Mouse (Mus musculus) T-helper 17 cell (primary cell): ENCODE measurements around the gene Sbf1.

Source experiments
- in situ Hi-C, 2 experiments: fragments of 300-600 bp; cut with MboI, MseI; formaldehyde crosslinking; loops; 1 replicate in 1 of 2; 2 replicates in 1 of 2; pipeline ENCODE4 v1.15.1; 2025; ENCODE audit warnings: high pct_unique_total_duplicates in 2 of 2

Gene Sbf1

DNA sequence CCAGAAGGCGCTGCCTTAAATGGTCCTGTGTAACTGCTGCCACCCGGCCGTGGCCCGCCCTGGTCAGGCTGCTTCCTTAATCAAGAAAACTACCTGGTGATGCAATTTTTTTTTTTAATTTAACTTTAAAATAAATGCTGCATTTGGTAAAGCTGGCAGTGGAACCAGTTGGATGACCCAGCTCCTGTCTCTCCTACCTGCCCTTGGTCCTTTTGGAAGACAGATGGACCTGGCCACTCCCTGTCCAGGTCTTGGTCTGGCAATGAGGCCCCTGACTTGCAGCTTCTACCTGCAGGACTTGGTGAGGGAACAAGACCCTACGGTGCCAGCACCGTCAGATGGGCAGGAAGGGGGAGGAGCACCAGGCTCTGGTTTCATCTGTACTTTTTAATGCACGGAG lies 29.0 kb downstream of the Sbf1 start:
- in situ Hi-C loops = no loop called here

DNA sequence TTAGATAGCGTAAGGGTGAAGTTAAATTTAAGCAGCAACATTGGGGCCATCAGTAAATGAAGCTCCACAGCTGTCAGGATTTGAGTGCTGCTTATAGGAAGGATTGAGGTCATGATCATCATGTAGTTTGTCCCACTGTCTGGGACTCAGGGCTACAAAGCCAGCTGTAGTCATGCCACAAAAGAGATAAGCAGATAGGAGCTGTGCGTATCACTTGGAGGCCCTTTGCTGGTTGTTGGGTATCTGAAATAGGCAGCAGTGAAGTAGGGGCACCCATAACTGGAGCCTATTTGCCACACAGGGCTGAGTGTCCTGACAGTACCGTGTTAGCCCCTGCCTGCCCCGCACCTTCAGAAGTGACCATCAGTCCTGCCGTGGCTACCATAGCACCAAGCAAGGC lies 29.6 kb downstream of the Sbf1 start:
- in situ Hi-C loops = no loop called here

DNA sequence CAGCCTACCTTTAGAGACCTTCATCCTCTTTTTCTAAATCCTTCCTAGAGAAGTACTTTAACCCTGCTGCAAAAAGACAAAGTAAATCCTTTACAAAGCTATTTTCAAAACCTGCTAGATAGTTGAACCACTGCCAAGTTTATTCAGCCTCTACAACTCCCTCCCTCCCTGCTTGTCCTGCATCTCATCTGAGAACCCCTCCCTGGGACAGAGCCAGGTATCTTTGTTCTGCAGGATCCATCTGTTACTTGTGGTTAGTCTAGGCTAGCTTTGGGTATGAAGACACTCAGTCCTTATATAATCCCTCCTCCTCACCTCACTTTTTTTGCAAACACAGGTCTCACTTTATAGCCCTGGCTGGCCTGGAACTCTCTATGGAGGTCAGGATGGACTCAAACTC lies 30.1 kb downstream of the Sbf1 start:
- in situ Hi-C loops = no loop called here

DNA sequence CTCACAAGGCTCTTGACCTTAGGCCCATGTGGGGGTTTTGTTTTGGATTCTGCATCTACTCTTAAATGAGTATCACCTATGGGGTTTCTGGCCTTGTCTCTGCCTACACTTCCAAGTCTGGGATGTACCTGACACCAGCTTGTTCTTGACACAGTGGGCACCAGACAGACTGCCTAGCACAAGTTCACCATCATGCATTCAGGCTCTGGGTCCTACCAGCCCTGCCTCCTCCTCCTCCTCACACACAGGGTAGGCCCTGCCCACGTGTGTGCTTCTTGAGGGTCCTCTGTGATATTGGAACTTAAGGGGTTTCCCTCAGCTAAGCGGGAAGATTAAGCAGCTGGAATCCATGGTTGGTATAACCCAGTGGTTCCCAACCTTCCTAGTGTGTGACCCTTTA lies 31.0 kb downstream of the Sbf1 start:
- in situ Hi-C loops = no loop called here

DNA sequence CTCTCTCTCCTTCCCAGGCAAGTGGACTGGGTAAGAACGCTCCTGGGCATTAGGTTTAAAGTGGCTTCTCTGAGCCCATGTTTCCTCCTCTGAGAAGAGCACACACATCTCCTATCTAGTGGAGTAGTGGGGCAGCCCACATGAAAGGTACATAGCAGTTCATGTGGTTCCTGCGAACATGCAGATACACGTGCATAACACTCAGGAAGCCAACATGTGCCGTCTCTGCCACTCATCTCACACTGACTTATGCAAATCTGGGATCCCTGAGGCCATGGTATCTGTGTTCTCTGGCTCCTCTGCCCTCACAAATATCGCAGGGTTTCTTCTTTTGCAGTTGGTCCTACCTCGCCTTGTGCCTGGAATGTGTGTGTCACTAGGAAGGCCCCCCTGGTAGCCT lies 32.6 kb downstream of the Sbf1 start:
- in situ Hi-C loops = no loop called here

DNA sequence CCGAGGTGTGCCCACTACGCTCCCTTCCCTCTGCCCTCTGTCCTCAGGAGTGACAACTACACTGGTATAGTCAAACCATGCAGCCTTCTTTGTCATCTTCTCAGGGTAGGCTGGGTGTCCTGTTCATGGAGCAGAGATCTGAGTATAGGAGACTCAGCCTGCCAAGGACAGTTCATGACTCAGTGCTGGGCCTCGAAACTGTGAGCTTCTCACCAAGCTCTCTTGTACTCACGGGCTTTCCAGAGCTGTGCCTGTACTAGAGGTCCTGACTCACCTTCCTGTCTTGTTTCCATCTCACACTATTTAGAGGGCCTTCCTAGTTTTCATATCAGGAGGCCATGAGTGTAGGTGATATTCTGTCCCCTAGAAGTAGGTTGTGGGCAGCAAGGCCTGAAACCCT lies 37.7 kb downstream of the Sbf1 start:
- in situ Hi-C loops = no loop called here

DNA sequence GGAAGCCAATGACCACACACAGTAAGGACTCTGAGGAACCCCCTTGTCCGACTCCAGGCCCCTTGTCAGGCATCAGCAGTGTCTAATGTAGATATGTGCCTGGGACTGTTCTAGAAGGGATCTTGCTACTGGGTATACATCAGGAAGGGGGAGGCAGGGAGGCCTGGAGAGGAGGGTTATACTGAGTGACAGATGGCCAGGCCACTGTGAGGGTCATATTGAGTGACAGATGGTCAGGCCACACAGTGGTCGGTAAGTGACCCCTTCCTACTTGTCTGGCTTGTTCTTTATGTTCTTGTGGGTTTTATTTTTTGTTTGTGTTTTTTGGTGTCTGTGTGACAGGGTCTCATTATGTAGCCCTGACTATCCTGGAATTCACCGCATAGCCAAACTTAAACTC lies 39.6 kb downstream of the Sbf1 start:
- in situ Hi-C loops = no loop called here

DNA sequence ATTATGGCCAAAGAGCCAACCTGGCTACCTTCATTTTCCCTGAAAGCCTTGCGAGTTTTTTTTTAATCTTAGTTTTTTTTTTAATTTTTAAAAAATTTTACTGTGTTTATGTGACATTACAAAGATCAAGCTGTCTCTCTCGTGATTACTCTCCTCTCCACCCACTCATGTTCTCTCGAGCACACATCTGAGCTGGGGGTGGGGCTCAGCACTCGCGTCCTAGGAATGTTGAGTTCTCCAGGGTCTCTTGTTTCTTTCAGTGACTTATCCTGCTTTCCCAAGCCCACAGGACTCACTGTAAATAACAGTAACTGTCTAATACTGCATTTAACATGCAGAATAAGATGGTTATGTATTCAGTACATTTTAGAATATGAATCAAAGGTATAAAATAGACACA lies 50.6 kb downstream of the Sbf1 start:
- in situ Hi-C loops = loop anchor here in 1 of 2 experiments (10.0 kb wide), 1 partner anchor 690 kb away; no protein-coding TSS in a partner anchor

DNA sequence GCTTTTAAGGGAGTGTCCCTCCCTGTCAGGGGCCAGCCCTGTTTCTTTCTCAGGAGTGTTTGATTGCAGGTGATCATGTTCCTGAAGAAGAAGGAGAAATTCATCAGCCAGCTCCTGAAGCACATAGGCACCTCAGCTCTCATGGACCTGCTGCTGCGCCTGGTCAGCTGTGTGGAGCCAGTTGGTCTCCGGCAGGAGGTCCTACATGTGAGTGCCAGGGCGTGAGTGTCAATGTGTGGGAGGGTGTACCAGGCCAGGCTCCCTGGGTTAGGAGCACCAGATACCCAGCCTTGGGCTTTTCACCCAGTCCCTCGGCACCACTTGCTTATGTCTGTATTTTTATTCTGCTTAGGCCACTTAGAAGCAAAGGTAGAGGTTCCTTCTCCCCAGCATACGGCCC lies 56.1 kb downstream of the Sbf1 start:
- in situ Hi-C loops = no loop called here

DNA sequence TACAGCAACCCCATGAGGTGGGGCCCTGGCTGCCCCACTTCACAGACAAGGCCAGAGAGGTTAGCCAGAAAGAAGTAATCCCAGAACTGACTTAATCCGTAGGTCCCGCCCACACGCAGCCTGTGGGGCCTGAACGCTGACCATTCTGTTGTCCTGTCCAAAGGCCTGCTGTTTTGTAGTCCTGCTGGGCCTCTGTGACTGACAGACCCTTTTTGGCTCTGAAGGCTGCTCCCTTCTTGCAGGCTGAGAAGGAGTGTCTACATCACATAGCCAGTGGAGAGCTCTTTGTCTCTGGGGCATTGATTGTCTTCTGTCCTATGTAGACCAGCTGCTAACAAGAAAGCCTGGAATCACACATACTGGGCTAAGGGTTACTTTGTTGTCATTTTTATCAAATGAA lies 59.8 kb downstream of the Sbf1 start:
- in situ Hi-C loops = no loop called here

DNA sequence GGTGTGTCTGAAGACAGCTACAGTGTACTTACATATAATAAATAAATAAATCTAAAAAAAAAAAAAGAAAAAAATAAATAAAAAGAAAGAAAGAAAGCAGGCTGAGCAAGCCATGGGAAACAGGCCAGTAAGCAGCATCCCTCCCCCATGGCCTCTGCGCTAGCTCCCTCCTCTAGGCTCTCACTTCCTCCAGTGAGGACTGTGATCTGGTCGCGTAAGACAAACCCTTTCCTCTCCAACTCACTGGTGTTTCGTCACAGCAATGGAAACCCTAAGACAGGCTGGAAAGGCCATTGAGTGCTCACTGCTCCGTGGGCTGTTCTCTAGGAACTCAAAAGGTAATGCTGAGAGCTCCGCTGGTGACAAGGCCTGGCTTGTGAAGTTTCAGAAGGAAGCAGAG lies 66.0 kb downstream of the Sbf1 start:
- in situ Hi-C loops = loop anchor here in 1 of 2 experiments (10.0 to 25.0 kb wide), 2 partner anchors 1412 to 1534 kb away; no protein-coding TSS in a partner anchor

DNA sequence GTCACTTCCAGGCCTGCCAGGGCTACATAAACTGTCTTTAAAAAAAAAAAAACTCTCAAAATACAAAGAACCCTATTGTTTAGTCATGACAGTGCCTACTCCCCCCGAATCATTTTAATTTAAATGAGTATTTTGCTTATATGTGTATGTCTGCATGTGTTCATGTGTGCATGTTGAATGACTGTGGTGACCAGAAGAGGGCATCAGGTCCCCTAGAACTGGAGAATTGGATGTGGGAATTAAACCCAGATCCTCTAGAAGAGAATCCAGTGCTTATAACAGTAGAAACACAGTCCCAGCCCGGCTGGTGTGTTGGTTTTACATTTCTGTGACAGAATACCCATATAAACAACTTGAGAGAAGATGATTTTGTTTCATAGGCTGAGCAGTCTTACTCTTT lies 74.1 kb downstream of the Sbf1 start:
- in situ Hi-C loops = loop anchor here in 1 of 2 experiments (10.0 to 25.0 kb wide), 2 partner anchors 1404 to 1526 kb away; no protein-coding TSS in a partner anchor

DNA sequence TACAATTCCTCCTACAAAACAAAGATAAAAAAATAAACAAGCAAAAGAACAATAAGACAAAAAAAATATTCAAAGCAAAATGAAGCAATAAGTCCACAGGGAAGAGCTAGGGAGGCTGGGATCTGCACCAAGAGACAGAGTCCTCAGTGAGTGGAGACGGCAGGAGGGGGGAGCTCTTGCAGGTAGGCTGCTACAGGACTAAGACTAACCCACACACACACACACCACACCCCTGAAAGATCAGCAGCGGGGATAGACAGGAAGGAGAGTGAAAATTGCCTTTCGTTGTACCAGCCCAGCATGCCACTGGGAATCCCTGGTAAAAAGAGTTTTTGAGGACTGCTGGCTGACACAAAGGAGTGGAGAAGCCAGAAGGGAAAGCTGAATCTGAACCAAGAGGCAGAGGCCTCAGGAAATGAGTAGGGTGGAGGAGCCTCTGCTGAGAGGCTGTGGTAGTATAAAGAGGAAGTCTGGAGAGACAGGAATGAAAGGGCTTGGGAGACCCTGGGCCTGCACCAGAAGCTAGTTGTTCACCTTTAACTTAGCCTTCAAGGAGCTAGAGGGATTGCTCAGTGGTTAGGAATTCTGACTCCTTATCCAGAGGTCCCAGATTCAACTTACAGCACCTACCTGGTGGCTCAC lies 75.2 kb downstream of the Sbf1 start:
- in situ Hi-C loops = loop anchor here in 1 of 2 experiments (10.0 to 25.0 kb wide), 2 partner anchors 1403 to 1525 kb away; no protein-coding TSS in a partner anchor
